11 mouse cellular contexts compared by ENCODE assay signal in genomic region chr15:98606739-98607138, GRCm38 (mm10). TPM values are rescaled to one million over a fixed set of nuclear protein-coding genes. Genes with fewer than 3 reads are reported as not detected.
A peak's percentile ranks its signal among the peaks of the same experiment; 100 is the strongest.
DNase-seq lines count a peak whose midpoint lies in the region; ATAC-seq lines count a peak whose summit lies in the region.
"Had no signal": no experiment of that assay in that cellular context is flagged by ENCODE, and none has a peak within 500 bp of the region (broad histone marks: within the 10 kb centered on the region; RNA-seq: fewer than 3 reads in every experiment).

No protein-coding gene starts in this region.

- H3K27ac ChIP-seq in forebrain, embryonic 13.5 days, result no peak overlapping the region
- H3K27ac ChIP-seq in forebrain, embryonic 15.5 days (replicated peaks), result no peak overlapping the region
- H3K27ac ChIP-seq in lung, embryonic 16.5 days (ENCODE audit: low read length), result peak overlapping the region; percentile 62
- no peak overlapping the region for H3K27ac ChIP-seq in intestine, embryonic 14.5 days (ENCODE audit: low read depth)
- H3K27ac ChIP-seq in neural tube, embryonic 15.5 days (replicated peaks), result no peak overlapping the region

- 69% methylated on average over 9 of the region's 9 CpGs for WGBS in forebrain, embryonic 13.5 days
- 69% methylated on average over 9 of the region's 9 CpGs for WGBS in forebrain, embryonic 15.5 days
- 64% methylated on average over 9 of the region's 9 CpGs for WGBS in lung, embryonic 16.5 days
- 67% methylated on average over 9 of the region's 9 CpGs for WGBS in intestine, embryonic 14.5 days
- WGBS in neural tube, embryonic 15.5 days, result 76% methylated on average over 9 of the region's 9 CpGs

- no peaks in the 10 kb centered on the region for H3K27me3 ChIP-seq in forebrain, embryonic 13.5 days
- no peaks in the 10 kb centered on the region for H3K27me3 ChIP-seq in forebrain, embryonic 15.5 days
- H3K27me3 ChIP-seq in lung, embryonic 16.5 days (ENCODE audit: control insufficient read depth, insufficient read depth, low read depth, low read length), result no peaks in the 10 kb centered on the region
- H3K27me3 ChIP-seq in intestine, embryonic 14.5 days (replicated peaks; ENCODE audit: control insufficient read depth, insufficient read depth, low read length), result no peaks in the 10 kb centered on the region
- no peaks in the 10 kb centered on the region for H3K27me3 ChIP-seq in neural tube, embryonic 15.5 days (replicated peaks)

- H3K9me3 ChIP-seq in forebrain, embryonic 13.5 days (replicated peaks), result no peaks in the 10 kb centered on the region
- no peaks in the 10 kb centered on the region for H3K9me3 ChIP-seq in forebrain, embryonic 15.5 days
- no peaks in the 10 kb centered on the region for H3K9me3 ChIP-seq in lung, embryonic 16.5 days (ENCODE audit: control insufficient read depth, low read length)
- no peaks in the 10 kb centered on the region for H3K9me3 ChIP-seq in intestine, embryonic 14.5 days (ENCODE audit: control insufficient read depth, low read length)
- no peaks in the 10 kb centered on the region for H3K9me3 ChIP-seq in neural tube, embryonic 15.5 days (replicated peaks)

- H3K9ac ChIP-seq in forebrain, embryonic 13.5 days, result 0 out of 2 replicates have a peak overlapping the region, but pooled peaks have one; percentile 40
- H3K9ac ChIP-seq in forebrain, embryonic 15.5 days (replicated peaks), result no peak overlapping the region
- peak overlapping the region; percentile 44 for H3K9ac ChIP-seq in lung, embryonic 16.5 days (ENCODE audit: low read length)
- H3K9ac ChIP-seq in intestine, embryonic 14.5 days (ENCODE audit: low read length), result no peak overlapping the region
- no peak overlapping the region for H3K9ac ChIP-seq in neural tube, embryonic 15.5 days (replicated peaks)

- no peak for DNase-seq in lung, postnatal 25 days (ENCODE audit: low spot score)
- DNase-seq in intestine, embryonic 14.5 days (ENCODE audit: low spot score), result no peak
- DNase-seq in right cerebral cortex, adult 18-20 months, result no peak
- no peak for DNase-seq in urinary bladder, adult 2 months (ENCODE audit: low spot score)
- DNase-seq: cerebellum, adult 9-10 months had no signal

- peaks cover 41% of the 10 kb centered on the region for H3K4me1 ChIP-seq in forebrain, embryonic 13.5 days
- H3K4me1 ChIP-seq in forebrain, embryonic 15.5 days, result peaks cover 47% of the 10 kb centered on the region
- peaks cover 38% of the 10 kb centered on the region for H3K4me1 ChIP-seq in lung, embryonic 16.5 days (replicated peaks; ENCODE audit: control insufficient read depth, insufficient read depth, low read length)
- H3K4me1 ChIP-seq in intestine, embryonic 14.5 days (replicated peaks; ENCODE audit: control insufficient read depth, insufficient read depth, low read length), result peaks cover 52% of the 10 kb centered on the region
- H3K4me1 ChIP-seq in neural tube, embryonic 15.5 days, result peaks cover 61% of the 10 kb centered on the region

- peaks cover 33% of the 10 kb centered on the region for H3K36me3 ChIP-seq in forebrain, embryonic 13.5 days (ENCODE audit: poor library complexity, severe bottlenecking)
- peaks cover 12% of the 10 kb centered on the region; the same call in 1 of the 2 replicates for H3K36me3 ChIP-seq in forebrain, embryonic 15.5 days
- peaks cover 19% of the 10 kb centered on the region for H3K36me3 ChIP-seq in lung, embryonic 16.5 days (ENCODE audit: control insufficient read depth, insufficient read depth, low read length)
- H3K36me3 ChIP-seq in intestine, embryonic 14.5 days (ENCODE audit: control insufficient read depth, insufficient read depth, low read length), result peaks cover 26% of the 10 kb centered on the region
- H3K36me3 ChIP-seq in neural tube, embryonic 15.5 days, result peaks cover 13% of the 10 kb centered on the region; the same call in 1 of the 2 replicates

- no peak overlapping the region for H3K4me3 ChIP-seq in forebrain, embryonic 13.5 days
- H3K4me3 ChIP-seq in forebrain, embryonic 15.5 days, result no peak overlapping the region
- peak overlapping the region; percentile 90 for H3K4me3 ChIP-seq in lung, embryonic 16.5 days (ENCODE audit: low read length)
- no peak overlapping the region for H3K4me3 ChIP-seq in intestine, embryonic 14.5 days (ENCODE audit: low read depth, low read length)
- no peak overlapping the region for H3K4me3 ChIP-seq in neural tube, embryonic 15.5 days (replicated peaks)

- ATAC-seq in forebrain, embryonic 13.5 days, result no peak
- ATAC-seq in forebrain, embryonic 15.5 days (replicated peaks), result no peak
- no peak for ATAC-seq in lung, embryonic 16.5 days (ENCODE audit: low read depth)
- ATAC-seq in intestine, embryonic 14.5 days (replicated peaks; ENCODE audit: low FRiP score, low TSS enrichment, low read depth), result no peak
- no peak for ATAC-seq in neural tube, embryonic 15.5 days (ENCODE audit: low FRiP score)
- ATAC-seq: activated CD4-positive, CD25-positive, alpha-beta regulatory T cell, adult 4 months had no signal

- peak overlapping the region; percentile 92; the same call in 1 of the 2 replicates for H3K4me2 ChIP-seq in forebrain, embryonic 13.5 days
- no peak overlapping the region for H3K4me2 ChIP-seq in forebrain, embryonic 15.5 days (replicated peaks)
- H3K4me2 ChIP-seq in lung, embryonic 16.5 days (ENCODE audit: low read depth, low read length), result peak overlapping the region; percentile 86
- peak overlapping the region; percentile 89 for H3K4me2 ChIP-seq in intestine, embryonic 14.5 days (ENCODE audit: low read length)
- peak overlapping the region; percentile 92; the same call in 1 of the 2 replicates for H3K4me2 ChIP-seq in neural tube, embryonic 15.5 days

RNA-seq across cellular contexts. Expression of gene Adcy6, which starts 3.1 kb away (rescaled TPM):
- 8.9 and 10.3 TPM in 2 replicates for polyA plus RNA-seq in forebrain, embryonic 13.5 days (2015; fragmentation: Nextera tagmentation; extraction: Ambion mirVana)
- 12.5 and 13.8 TPM in 2 replicates for polyA plus RNA-seq in forebrain, embryonic 15.5 days (2015; fragmentation: Nextera tagmentation; extraction: Ambion mirVana)
- polyA plus RNA-seq in lung, embryonic 16.5 days (2015; fragmentation: Nextera tagmentation; extraction: Ambion mirVana), result 21.5 and 21.7 TPM in 2 replicates
- 19.8 and 21.9 TPM in 2 replicates for polyA plus RNA-seq in intestine, embryonic 14.5 days (2014; fragmentation: Nextera tagmentation; extraction: Ambion mirVana)
- polyA plus RNA-seq in neural tube, embryonic 15.5 days (2015; fragmentation: Nextera tagmentation; extraction: Ambion mirVana), result 10.4 and 10.8 TPM in 2 replicates
- 43.2 and 53.3 TPM in 2 replicates for polyA plus RNA-seq in urinary bladder, adult 2 months (2012; rRNA removed)

RNA-seq across cellular contexts. Expression of gene Cacnb3, which starts 23.9 kb away (rescaled TPM):
- polyA plus RNA-seq in forebrain, embryonic 13.5 days (2015; fragmentation: Nextera tagmentation; extraction: Ambion mirVana), result 82.1 and 94.8 TPM in 2 replicates
- 134 and 138 TPM in 2 replicates for polyA plus RNA-seq in forebrain, embryonic 15.5 days (2015; fragmentation: Nextera tagmentation; extraction: Ambion mirVana)
- 21.9 and 22.7 TPM in 2 replicates for polyA plus RNA-seq in lung, embryonic 16.5 days (2015; fragmentation: Nextera tagmentation; extraction: Ambion mirVana)
- 31.5 and 34.8 TPM in 2 replicates for polyA plus RNA-seq in intestine, embryonic 14.5 days (2014; fragmentation: Nextera tagmentation; extraction: Ambion mirVana)
- polyA plus RNA-seq in neural tube, embryonic 15.5 days (2015; fragmentation: Nextera tagmentation; extraction: Ambion mirVana), result 108 and 128 TPM in 2 replicates
- 75.2 and 79.8 TPM in 2 replicates for polyA plus RNA-seq in urinary bladder, adult 2 months (2012; rRNA removed)

RNA-seq across cellular contexts. Expression of gene 4930415O20Rik, which starts 35.9 kb away (rescaled TPM):
- not detected in 2 replicates for polyA plus RNA-seq in forebrain, embryonic 13.5 days (2015; fragmentation: Nextera tagmentation; extraction: Ambion mirVana)
- 0.56 TPM in 1 of 2 replicates, not detected in the other for polyA plus RNA-seq in forebrain, embryonic 15.5 days (2015; fragmentation: Nextera tagmentation; extraction: Ambion mirVana)
- not detected in 2 replicates for polyA plus RNA-seq in lung, embryonic 16.5 days (2015; fragmentation: Nextera tagmentation; extraction: Ambion mirVana)
- 0.35 and 0.59 TPM in 2 replicates for polyA plus RNA-seq in intestine, embryonic 14.5 days (2014; fragmentation: Nextera tagmentation; extraction: Ambion mirVana)
- polyA plus RNA-seq in neural tube, embryonic 15.5 days (2015; fragmentation: Nextera tagmentation; extraction: Ambion mirVana), result not detected in 2 replicates
- not detected in 2 replicates for polyA plus RNA-seq in urinary bladder, adult 2 months (2012; rRNA removed)
- polyA plus RNA-seq: activated CD4-positive, CD25-positive, alpha-beta regulatory T cell, adult 4 months; spleen, adult 2 months had no signal

RNA-seq across cellular contexts. Expression of gene Ccnt1, which starts 36.0 kb away (rescaled TPM):
- 63.6 and 68.1 TPM in 2 replicates for polyA plus RNA-seq in forebrain, embryonic 13.5 days (2015; fragmentation: Nextera tagmentation; extraction: Ambion mirVana)
- 66.5 and 72.0 TPM in 2 replicates for polyA plus RNA-seq in forebrain, embryonic 15.5 days (2015; fragmentation: Nextera tagmentation; extraction: Ambion mirVana)
- 51.6 and 64.2 TPM in 2 replicates for polyA plus RNA-seq in lung, embryonic 16.5 days (2015; fragmentation: Nextera tagmentation; extraction: Ambion mirVana)
- 48.7 and 52.6 TPM in 2 replicates for polyA plus RNA-seq in intestine, embryonic 14.5 days (2014; fragmentation: Nextera tagmentation; extraction: Ambion mirVana)
- polyA plus RNA-seq in neural tube, embryonic 15.5 days (2015; fragmentation: Nextera tagmentation; extraction: Ambion mirVana), result 58.6 and 62.8 TPM in 2 replicates
- polyA plus RNA-seq in urinary bladder, adult 2 months (2012; rRNA removed), result 14.3 and 16.4 TPM in 2 replicates

RNA-seq across cellular contexts. Expression of gene Ddx23, which starts 56.0 kb away (rescaled TPM):
- polyA plus RNA-seq in forebrain, embryonic 13.5 days (2015; fragmentation: Nextera tagmentation; extraction: Ambion mirVana), result 32.5 and 33.3 TPM in 2 replicates
- 23.5 and 25.0 TPM in 2 replicates for polyA plus RNA-seq in forebrain, embryonic 15.5 days (2015; fragmentation: Nextera tagmentation; extraction: Ambion mirVana)
- 21.6 and 24.0 TPM in 2 replicates for polyA plus RNA-seq in lung, embryonic 16.5 days (2015; fragmentation: Nextera tagmentation; extraction: Ambion mirVana)
- 27.1 TPM in 2 replicates for polyA plus RNA-seq in intestine, embryonic 14.5 days (2014; fragmentation: Nextera tagmentation; extraction: Ambion mirVana)
- polyA plus RNA-seq in neural tube, embryonic 15.5 days (2015; fragmentation: Nextera tagmentation; extraction: Ambion mirVana), result 20.6 and 21.0 TPM in 2 replicates
- 34.0 and 45.1 TPM in 2 replicates for polyA plus RNA-seq in urinary bladder, adult 2 months (2012; rRNA removed)

Comparison
In these comparisons a context has a peak if more than half of its experiments do, and no peak if none do; other contexts are left out.
1. H3K9ac ChIP-seq: peak in forebrain, embryonic 13.5 days (single experiment) and lung, embryonic 16.5 days (single experiment); none in forebrain, embryonic 15.5 days (single experiment), intestine, embryonic 14.5 days (single experiment) and neural tube, embryonic 15.5 days (single experiment).